Mouse (Mus musculus) heart, adult 18-20 months (tissue): ENCODE data around the gene Ctu2. TPM values are rescaled to one million over a fixed set of nuclear protein-coding genes. Genes with fewer than 3 reads are reported as not detected.
A peak's percentile ranks its signal among the peaks of the same experiment; 100 is the strongest.

Experiments used
- DNase-seq, 2 experiments: peaks; one replicate each; pipeline ENCODE4 v3.0.0; 2021 to 2022; ENCODE audit warnings: mixed read lengths in 1 of 2
- total RNA-seq, 2 experiments: library from RNA; stranded (reverse); gene quantifications; 2 replicates each; pipeline ENCODE4 v1.2.3; 2021

The Ctu2 gene
- total RNA-seq, 2 experiments from 2014 or later: 5.8 to 8.0 TPM

GRCm38 (mm10) chr8:122488387-122488786 is 12.4 kb downstream of the Ctu2 start:
- DNase-seq: no peak

- DNase-seq: peak in 1 of 2 experiments; percentile 41
Observed at GRCm38 (mm10) chr8:122497016-122497734, 21.2 kb downstream of the Ctu2 start.

GRCm38 (mm10) chr8:122497912-122498311 is 22.0 kb downstream of the Ctu2 start:
- DNase-seq: no peak

GRCm38 (mm10) chr8:122500856-122501255 is 24.9 kb downstream of the Ctu2 start:
- DNase-seq: peak; percentile 79 to 89

- peak; percentile 68 to 76 for DNase-seq
Observed at GRCm38 (mm10) chr8:122511552-122511951, 35.6 kb downstream of the Ctu2 start.

- peak in 1 of 2 experiments; percentile 29 for DNase-seq
Observed at GRCm38 (mm10) chr8:122512392-122512791, 36.4 kb downstream of the Ctu2 start.

- peak in 1 of 2 experiments; percentile 21 for DNase-seq
Observed at GRCm38 (mm10) chr8:122515699-122516098, 39.8 kb downstream of the Ctu2 start.

- peak; percentile 63 to 84 for DNase-seq
Observed at GRCm38 (mm10) chr8:122517541-122518190, 41.7 kb downstream of the Ctu2 start.

- peak in 1 of 2 experiments; percentile 26 for DNase-seq
Observed at GRCm38 (mm10) chr8:122520611-122521010, 44.7 kb downstream of the Ctu2 start.

GRCm38 (mm10) chr8:122522796-122523651 is 47.1 kb downstream of the Ctu2 start:
- peak; percentile 76 to 90 for DNase-seq

GRCm38 (mm10) chr8:122523652-122524360 is 47.9 kb downstream of the Ctu2 start:
- DNase-seq: peak in 1 of 2 experiments; percentile 47

GRCm38 (mm10) chr8:122524506-122524905 is 48.6 kb downstream of the Ctu2 start:
- peak; percentile 44 to 46 for DNase-seq

GRCm38 (mm10) chr8:122525004-122525403 is 49.1 kb downstream of the Ctu2 start:
- peak in 1 of 2 experiments; percentile 30 for DNase-seq

GRCm38 (mm10) chr8:122526084-122526483 is 50.1 kb downstream of the Ctu2 start:
- DNase-seq: peak in 1 of 2 experiments; percentile 19

GRCm38 (mm10) chr8:122526526-122527170 is 50.7 kb downstream of the Ctu2 start:
- DNase-seq: peak; percentile 48 to 60

GRCm38 (mm10) chr8:122527937-122528336 is 52.0 kb downstream of the Ctu2 start:
- no peak for DNase-seq

- DNase-seq: no peak
Observed at GRCm38 (mm10) chr8:122529159-122529558, 53.2 kb downstream of the Ctu2 start.

GRCm38 (mm10) chr8:122531312-122531711 is 55.4 kb downstream of the Ctu2 start:
- DNase-seq: peak; percentile 21 to 54
